Mouse (Mus musculus) layer of hippocampus, adult 8-10 months (tissue): ENCODE measurements around the gene Eif3a. TPM values are rescaled to one million over a fixed set of nuclear protein-coding genes. Genes with fewer than 3 reads are reported as not detected.

Experiments used
- DNase-seq, 2 experiments: peaks; one replicate each; pipeline ENCODE4 v3.0.0; 2022; ENCODE audit warnings: low spot score in 2 of 2
- total RNA-seq, 4 experiments: library from RNA; stranded (reverse); gene quantifications; 2 replicates each; pipeline ENCODE4 v1.2.4; 2022

Eif3a gene
- total RNA-seq, result 100 to 1,000 TPM in 3 of 4 experiments, 10 to 100 TPM in 1; 92.4 to 109 (median 104) TPM

DNA sequence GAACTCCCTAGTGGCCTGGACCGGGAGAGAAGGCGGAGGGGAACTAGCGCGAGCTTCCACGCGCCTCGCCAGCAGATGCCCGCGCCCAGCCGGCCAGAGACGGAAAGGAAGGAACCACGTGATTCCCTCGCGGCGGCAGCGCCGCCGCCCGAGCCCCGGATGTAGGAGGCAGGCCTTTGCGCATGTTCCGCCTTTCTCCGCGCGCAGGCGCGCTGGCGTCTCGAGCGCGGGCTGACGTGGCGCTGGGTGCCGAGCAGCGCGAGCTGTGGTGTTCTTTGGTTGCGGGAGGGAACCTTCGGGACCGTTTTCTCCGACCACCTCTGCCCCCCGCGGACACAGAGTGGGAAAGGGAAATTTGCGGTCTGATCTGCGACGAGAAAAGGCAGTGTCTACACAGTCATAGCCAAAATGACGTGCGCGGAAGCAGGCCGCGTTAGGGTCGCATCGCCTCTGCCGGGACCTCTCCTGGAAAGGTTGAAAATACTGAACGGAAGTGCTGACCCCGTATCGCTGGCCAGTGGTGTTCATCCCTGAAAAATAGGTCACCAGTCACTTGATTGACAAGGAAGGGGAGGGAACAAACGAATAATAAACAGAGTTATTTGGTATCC, at the start of gene Eif3a:
TSS of gene Eif3a (minus strand) at position 108 of the 611 bp plus-strand sequence.
- peak; percentile 91 to 93 for DNase-seq

DNA sequence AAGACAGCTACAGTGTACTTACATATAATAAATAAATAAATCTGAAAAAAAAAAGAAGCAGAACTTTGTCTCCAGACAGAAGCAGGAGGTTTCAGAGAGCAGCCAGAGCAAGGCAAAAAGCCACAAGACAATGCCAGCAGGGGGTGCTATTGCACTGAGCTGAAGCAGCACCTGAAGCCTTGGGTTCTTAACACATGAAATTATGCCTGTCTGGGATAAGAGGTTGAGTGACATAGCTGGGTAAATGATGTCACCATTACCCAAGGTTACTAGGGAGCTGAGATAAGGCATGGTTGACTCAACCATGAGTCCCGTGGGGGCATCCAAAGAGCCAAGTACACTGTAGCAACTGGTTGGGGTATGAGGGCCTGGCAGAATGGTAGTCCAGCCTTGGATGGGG, 47.3 kb upstream of the Eif3a start:
- DNase-seq, result peak; percentile 23 to 48

DNA sequence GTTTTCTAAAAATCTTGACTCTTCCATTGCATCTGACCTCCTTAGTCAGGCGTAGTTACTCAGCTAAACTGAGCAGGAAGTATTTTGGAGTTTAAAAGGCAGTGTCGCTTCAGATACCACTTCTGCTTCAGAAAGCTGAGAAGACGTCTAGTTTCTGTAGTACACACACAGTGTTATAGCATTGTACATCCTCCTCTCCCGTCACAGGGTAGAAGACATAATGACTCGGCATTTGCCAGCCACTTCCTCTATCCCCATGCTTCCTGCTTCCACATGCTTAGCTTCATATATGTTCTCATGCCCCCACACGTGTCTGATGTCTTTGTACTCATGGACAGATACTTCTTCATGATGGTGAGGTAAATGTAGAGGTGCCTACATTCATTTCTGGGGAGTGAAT, 28.2 kb upstream of the Eif3a start:
- no peak for DNase-seq

DNA sequence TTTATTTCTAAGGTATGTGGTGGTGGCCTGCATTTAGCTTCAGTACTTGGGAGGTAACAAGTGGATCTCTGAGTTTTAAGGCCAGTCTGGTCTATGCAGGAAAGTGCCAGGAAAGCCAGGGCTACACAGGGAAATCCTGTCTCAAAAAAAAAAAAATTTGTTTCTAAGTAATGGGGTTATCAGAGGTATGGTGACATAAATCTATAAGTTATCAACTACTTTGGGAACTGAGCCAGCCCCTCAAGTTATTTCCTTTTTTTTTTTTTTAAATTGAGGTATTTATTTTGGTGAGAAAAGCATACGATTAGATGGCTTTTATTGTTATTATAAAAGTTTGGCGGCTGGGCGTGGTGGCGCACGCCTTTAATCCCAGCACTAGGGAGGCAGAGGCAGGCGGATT, 22.7 kb upstream of the Eif3a start:
- DNase-seq, result no peak

DNA sequence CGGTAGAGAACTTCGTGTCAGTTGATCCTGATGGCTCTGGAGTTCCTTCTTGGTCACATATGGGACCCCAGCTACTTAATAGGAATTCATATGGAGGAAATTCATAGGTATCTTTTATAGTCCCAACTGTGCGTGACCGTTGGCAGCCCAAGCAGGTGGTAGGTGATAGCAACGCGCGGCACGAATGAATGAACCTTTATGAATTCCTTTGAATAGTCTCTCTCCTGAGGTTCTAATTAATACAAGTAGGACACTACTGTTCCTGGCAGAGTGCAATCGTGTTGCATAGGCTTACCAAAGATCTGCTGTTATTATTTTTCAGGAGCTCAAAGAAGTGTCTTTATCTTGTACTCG, 21.6 kb upstream of the Eif3a start:
- no peak for DNase-seq

DNA sequence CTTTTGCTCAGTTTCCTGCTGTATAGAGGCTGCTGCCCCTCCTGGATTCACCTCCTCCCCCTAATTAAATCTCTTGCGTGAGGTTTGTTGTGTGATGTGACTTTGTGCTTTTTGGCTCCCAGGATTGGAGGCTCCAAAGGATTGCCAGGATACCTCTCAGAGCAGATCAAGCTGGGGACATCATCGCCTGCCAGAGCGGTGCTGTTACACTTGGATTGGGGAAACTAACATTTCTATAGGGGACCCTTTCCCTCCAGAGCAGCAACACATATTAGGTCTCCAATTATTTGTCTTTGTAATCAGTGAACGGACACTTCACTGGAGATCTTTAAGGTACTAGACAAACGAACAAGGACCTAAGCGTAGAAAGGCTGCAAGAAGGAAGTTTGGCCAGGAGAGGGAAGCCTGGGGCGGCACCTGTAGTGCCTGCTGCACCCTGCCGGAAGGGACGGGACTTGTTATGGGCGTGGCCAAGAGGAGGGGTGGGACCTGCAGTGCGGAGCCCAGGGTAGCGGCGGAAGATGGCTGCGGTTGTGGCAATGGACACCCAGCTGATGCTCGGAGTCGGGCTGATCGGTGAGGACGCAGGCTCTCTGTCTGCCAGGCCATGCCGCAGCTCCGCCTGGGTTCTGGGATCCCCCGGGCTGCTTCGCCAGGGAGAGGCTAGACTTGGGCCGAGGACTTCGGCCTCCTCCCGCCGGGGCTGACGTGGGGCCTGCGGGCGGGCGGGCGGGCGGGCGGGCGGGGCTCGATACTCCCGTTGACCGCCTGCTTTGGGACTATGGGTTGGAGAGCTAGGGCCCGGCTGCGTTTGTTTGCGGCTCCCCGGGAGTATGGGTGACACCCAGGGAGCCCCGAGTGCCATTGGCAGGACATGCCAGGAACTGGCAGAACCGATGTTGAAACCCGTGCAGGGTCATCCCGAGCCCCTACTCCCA, 20.9 kb upstream of the Eif3a start, which contains the start of gene Fam45a:
TSS of gene Fam45a (plus strand) at position 488 of the 938 bp plus-strand sequence.
- DNase-seq, result peak; percentile 87 to 88

DNA sequence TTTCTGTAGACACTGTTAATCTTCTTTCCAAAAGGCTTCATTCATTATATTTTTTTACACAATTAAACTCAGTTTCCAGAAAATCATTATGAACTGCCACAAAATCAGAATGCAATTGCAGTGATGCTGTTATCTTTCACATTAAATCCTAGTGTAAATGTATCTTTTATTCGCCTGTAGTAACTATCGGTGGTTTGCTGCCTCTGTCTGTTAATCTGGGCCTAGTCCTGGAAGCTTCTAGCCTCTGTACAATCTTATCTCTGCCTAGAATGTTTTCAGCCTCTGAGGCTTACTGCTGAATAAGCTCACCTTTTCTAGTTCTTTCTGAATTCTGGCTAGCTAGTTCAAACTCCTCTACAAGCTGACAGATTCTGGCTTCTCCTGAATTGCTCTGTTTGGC, 19.5 kb upstream of the Eif3a start:
- no peak for DNase-seq

DNA sequence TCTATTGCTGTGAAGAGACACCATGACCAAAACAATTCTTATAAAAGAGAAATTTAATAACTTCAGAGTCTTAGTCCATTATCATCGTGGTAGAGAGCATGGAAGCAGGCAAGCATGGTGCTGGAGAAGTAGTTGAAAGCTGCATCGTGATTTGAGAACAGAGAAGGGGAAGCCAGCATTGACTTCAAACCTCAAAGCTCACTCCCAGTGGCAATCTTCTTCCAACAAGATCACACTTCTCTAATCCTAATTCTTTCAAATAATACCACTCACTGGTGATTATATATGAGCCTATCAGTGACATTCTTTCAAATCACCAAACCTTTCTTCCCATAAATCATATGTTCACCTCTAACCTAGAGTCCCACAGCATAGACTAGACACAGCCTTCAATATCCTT, 14.4 kb upstream of the Eif3a start:
- no peak for DNase-seq

DNA sequence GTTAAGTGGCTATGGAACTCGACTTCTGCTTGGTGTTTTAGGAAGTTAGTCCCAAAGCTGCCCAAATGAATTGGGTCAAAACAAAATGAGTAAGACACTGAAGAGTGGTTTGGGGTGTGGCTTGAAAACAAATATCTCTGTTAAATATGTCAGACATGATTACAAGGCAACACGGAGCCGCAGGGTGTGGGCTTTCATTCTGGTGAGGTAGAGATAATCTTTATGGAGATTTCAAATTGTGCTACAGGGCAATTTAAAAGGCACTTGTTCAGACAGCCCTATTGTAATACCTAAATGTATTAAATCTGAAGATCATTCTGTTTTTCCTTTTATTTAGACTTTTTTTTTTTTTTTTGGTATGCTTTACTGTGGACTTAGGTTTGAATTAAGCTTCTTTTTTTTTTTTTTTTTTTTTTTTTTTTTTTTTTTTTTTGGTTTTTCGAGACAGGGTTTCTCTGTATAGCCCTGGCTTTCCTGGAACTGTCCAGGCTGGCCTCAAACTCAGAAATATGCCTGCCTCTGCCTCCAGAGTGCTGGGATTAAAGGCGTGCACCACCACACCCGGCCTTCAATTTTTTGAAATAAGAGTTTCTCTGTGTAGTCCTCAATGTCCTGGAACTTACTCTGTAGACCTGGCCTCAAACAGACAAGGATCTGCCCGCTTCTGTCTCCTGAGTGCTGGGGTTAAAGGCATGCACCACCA, 9.6 kb upstream of the Eif3a start:
- DNase-seq, result no peak

DNA sequence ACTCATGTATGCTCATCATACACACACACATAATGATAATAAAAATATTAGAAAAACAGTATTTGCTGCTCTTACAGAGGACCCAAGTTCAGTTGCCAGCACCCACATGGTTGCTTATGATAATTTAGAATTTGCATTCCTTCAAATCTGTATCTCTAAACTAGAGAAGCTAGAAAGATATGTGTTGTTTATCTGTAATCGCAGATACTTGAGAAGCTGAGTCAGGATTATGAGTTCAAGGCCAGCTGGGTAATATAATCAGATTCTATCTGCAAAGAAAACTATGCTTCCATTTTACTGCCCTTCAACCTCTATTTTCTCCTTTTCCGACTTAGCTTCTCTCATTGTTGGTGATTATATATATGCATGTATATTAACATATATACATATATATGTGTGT, 7.0 kb upstream of the Eif3a start:
- no peak for DNase-seq

DNA sequence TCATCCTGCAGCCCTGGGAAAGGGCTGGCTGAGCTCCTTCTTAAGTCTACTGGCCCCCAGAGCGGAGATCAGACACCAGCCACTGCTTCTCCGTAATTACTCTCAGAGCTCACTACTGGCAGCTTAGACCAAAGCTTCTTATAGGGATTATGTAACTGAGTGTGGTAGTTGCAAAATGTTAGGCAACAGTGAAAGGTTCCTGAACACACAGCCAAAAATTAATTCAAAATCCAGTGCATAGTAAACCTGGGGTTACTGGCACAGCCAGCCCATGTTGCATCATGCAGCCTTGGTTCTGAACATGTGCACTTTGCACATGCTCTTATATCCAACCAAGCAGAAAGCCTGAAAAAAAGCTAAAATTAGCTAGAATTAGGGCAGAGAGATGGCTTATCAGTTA, 4.8 kb upstream of the Eif3a start:
- peak; percentile 7 to 9 for DNase-seq

DNA sequence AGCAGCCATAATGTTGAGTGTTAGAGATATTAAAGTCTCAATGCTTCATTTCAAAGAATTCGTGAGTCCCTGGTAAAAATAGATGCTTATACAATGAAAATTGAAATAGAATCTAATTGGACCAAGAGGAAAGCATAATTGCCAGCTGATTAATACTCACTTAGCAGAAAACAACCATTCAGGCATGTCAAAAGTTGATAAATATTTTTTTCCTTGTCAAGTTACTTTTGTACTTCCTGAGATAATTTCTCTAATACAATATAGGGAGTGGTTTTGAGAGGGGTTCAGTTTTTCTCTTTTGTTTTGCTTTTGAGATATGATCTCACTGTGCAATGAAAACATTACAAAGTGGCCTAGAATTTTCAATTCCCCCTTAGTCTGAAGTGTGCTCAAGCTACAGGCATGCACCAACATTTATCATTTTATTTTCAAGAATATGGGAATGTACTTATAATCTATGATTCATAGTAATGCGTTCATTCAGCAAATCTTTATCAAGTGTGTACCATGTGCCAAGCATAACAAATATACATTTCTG, 2.8 kb upstream of the Eif3a start:
- DNase-seq, result no peak

DNA sequence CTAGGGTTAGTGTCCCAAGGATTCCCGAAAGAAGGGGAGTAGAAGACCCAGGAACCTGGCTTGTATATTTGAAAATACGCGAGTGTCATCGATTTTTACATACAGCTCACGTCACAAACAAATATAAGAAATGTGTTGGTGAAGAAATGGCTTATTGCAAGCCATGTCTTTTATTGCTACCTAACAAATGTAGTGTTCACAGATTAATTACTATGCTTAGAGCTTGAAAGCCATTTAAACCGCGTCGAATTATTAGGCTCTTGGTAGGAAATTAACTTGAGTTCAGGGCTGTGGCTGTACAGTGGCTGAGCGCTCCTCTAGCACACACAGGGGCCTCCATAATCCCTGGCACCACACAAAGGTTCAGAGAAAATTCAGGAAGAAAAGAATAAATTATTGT, 706 bp upstream of the Eif3a start:
- DNase-seq, result no peak

DNA sequence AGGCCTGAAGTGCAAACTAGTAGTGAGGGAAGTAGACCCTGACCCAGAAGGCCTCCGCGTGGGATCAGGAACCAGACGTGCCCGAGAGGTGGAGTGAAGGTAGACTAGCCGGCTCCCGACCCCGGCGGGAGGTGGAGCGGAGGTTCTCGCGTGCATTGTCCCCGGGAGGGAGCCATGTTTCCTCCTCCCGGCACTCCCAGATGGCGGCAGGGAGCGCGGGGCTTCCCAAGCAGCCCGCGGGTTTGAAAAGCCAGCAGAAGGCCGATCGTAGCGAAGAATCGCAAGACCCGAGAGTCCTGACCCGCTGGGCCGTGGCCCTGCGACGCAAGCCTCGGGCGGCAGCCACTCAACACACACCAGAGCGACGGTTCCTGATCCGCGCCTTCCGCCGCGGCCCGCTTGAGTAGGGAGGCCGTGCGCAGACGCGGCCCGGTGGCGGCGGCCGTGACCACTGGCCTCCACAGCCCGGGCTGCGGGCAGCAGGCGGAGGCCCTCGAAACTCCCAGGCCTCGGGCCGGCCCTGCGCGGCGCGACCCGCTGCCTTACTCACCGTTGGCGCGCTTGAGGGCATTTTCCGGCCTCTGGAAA, 445 bp downstream of the Eif3a start:
- peak; percentile 17 to 38 for DNase-seq

DNA sequence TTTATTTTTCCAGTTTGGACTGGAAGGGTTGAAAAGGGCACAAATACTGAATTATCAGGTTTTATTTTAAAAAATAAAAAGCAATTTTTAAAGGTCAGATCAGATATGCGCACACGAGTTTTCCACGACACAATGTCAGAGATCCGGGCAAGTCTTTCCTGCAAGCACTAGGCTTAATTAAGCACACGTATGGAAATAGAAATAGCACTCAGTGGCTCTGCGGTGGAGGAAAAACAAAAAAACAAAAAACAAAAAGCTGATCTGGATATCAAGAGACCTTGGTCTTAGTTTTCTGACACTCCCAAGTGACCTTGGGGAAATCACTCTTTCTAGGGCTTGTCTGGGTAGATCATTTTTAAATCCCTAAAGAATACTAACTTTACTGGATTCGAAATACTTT, 1.0 kb downstream of the Eif3a start:
- DNase-seq, result no peak

DNA sequence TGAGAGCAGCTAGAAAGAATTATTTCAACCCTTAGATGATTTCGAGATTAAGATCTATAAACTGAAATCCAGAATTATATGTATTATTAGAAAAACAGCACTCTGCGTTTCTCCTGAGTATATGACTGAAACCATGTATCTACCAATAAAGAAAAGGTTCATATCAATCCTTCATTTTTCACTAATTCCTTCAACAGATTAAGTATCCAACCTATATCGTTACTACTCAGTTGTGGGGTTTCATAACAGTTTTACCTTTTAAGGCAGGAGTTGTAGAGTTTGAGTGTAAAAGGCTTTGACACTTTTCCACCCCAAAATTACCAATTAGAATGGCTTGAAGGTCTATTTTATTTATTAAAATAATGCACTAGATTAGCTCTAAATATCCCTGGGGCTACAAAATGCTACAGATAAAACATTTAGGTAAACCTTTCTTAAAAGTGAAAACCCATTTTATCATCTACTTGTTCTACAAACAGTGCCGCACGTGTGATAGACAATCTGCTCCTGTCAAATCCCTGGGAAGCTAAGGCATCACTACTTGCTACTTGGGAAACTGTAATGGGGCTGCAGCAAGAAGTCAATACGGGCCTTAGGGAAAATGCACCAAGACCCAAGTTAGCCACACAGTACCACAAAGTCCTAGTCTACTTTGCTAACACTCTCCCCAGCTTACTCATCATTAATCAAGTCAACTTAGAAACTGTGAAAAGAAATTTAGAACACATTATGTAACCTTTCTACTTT, 2.1 kb downstream of the Eif3a start:
- no peak for DNase-seq

DNA sequence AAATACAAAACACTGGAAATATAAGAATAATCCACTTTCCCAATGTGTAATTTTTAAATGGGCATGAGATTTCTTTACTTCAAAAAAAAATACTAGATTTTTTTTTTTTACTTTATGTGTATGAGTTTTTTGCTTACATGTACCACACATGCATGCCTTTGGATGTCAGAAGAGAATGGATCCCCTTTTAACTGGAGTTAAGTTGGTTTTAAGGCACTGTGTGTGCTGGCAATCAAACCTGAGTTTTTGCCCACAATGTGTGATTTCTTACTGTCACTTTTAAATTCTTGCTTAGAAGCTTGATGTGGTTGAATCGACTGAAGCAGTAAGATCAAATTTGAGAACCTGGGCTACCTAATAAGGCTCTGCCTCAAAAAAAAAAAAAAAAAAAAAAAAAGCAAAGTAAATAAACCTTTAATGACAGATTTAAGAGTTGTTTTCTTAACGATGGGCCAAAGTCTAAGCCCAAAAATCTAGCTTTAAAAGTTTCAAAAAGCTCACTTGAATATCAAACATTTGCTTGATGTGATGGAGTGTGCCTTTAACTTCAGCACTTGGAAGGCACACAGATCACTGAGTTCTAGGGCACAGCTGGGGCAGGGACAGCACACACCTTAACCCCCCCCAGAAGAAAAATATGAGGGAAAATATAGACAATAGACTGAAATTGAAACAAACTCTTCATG, 2.9 kb downstream of the Eif3a start:
- DNase-seq, result no peak

DNA sequence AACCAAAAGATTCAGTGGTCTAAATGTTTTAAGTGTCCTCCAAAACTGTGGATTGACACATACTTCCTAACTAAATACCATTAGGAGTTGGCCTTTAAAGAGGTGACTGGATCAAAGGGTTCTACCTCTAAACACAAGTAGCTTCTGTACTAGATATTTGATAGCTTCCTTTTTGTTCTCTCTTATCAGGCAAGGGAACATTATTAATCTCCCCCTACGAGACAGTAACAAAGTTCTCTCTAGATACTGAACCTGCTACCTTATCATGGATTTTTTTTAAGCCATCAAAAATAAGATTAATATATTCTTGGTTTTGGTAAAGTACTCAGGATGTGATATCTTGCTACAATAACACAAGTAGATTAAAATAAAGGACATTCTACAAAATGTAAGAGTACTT, 5.7 kb downstream of the Eif3a start:
- DNase-seq, result no peak

DNA sequence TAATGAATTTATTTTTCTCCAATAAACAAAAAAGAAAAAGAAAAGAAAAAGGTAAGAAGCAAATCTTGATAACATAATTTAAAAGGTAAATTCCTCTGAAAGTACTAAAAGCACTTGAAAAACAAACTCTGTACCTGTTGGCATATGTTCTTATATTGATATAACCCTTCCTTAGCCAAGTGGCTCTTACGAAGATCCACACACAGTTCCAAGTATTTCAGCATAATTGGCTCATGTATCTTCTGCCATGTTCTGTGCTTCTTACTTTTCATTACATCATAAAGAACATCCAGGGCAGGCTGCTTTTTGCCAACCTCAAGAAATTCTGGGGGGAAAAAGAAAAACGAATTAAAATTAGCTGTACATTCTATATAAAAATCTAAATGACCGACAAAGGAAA, 8.4 kb downstream of the Eif3a start:
- DNase-seq, result no peak

DNA sequence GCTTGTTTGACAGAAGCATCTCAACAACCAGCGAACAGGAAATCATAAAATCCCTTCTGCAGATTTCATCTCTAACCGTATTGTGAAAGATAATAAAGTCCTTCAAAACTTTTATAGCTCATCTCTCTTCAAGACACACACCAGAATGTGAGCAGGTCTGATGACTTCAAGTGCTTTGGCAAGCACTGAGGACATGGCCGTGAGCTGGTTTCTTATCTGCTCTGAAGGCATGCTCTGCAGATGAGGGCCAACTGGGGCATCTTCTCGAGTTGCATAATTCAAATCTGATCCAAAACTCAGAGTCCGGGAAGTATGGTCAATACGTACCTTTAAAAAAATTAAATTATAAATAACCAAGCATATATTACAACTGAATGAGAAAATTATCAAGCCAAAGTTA, 17.1 kb downstream of the Eif3a start:
- no peak for DNase-seq
